Mouse (Mus musculus) cerebellum, postnatal 14 days (tissue): Measurements from ENCODE around the gene Cep126.

Experiments used
- DNase-seq, 2 experiments: peaks; one replicate each; pipeline ENCODE4 v3.0.0; 2021; ENCODE audit warnings: mixed read lengths in 2 of 2

The Cep126 gene

GRCm38 (mm10) chr9:8134117-8134574, at the start of gene Cep126:
Cep126 (minus strand) TSS chr9:8134294.
- peak; percentile 88 for DNase-seq

GRCm38 (mm10) chr9:8179554-8179953, 45.5 kb upstream of the Cep126 start:
- no peak for DNase-seq

GRCm38 (mm10) chr9:8177099-8177498, 43.0 kb upstream of the Cep126 start:
- no peak for DNase-seq

GRCm38 (mm10) chr9:8157011-8157410, 22.9 kb upstream of the Cep126 start:
- no peak for DNase-seq

- DNase-seq, result no peak
Measured at GRCm38 (mm10) chr9:8139501-8139900, 5.4 kb upstream of the Cep126 start.

- DNase-seq, result no peak
Measured at GRCm38 (mm10) chr9:8133586-8134115, 443 bp downstream of the Cep126 start.

- no peak for DNase-seq
Measured at GRCm38 (mm10) chr9:8123495-8123894, 10.6 kb downstream of the Cep126 start.

- DNase-seq, result no peak
Measured at GRCm38 (mm10) chr9:8114516-8114915, 19.6 kb downstream of the Cep126 start.

GRCm38 (mm10) chr9:8103050-8103449, 31.0 kb downstream of the Cep126 start:
- no peak for DNase-seq

GRCm38 (mm10) chr9:8100962-8101361, 33.1 kb downstream of the Cep126 start:
- no peak for DNase-seq

- DNase-seq, result no peak
Measured at GRCm38 (mm10) chr9:8078882-8079281, 55.2 kb downstream of the Cep126 start.

- DNase-seq, result peak; percentile 49 to 55
Measured at GRCm38 (mm10) chr9:8074345-8074744, 59.7 kb downstream of the Cep126 start.

- DNase-seq, result no peak
Measured at GRCm38 (mm10) chr9:8073203-8073755, 60.8 kb downstream of the Cep126 start.

- DNase-seq, result no peak
Measured at GRCm38 (mm10) chr9:8059636-8060035, 74.5 kb downstream of the Cep126 start.

- no peak for DNase-seq
Measured at GRCm38 (mm10) chr9:8054831-8055230, 79.3 kb downstream of the Cep126 start.

GRCm38 (mm10) chr9:8043044-8043387, 91.1 kb downstream of the Cep126 start:
- DNase-seq, result no peak

GRCm38 (mm10) chr9:8042338-8043043, 91.6 kb downstream of the Cep126 start, which contains the start of gene Cfap300:
Cfap300 (minus strand) TSS chr9:8042823.
- DNase-seq, result peak; percentile 99

- no peak for DNase-seq
Measured at GRCm38 (mm10) chr9:8035546-8035945, 98.5 kb downstream of the Cep126 start.

- DNase-seq, result no peak
Measured at GRCm38 (mm10) chr9:8035091-8035490, 99.0 kb downstream of the Cep126 start.

- no peak for DNase-seq
Measured at GRCm38 (mm10) chr9:8034143-8034542, 100.0 kb downstream of the Cep126 start.

- peak; percentile 47 to 54 for DNase-seq
Measured at GRCm38 (mm10) chr9:8032847-8033246, 101.2 kb downstream of the Cep126 start.
